Mouse (Mus musculus) C2C12 (cell line): ENCODE results near the gene Hist1h2bk. TPM values are rescaled to one million over a fixed set of nuclear protein-coding genes. Genes with fewer than 3 reads are reported as not detected.
A peak's percentile ranks its signal among the peaks of the same experiment; 100 is the strongest.
"Not testable (repeated sequence)": the region's sequence is repeated elsewhere in the genome, so short reads cannot be mapped to it uniquely, and the experiment has no call there.

ENCODE experiments used
- H3K27me3 ChIP-seq: one replicate; pipeline ENCODE4 v1.6.1; 2011; ENCODE audit not compliant: control insufficient read depth, insufficient read depth, insufficient read length
- H3K36me3 ChIP-seq: one replicate; pipeline ENCODE4 v1.6.1; 2011; ENCODE audit not compliant: control insufficient read depth, insufficient read depth
- H3K4me3 ChIP-seq: one replicate; pipeline ENCODE4 v1.5.1; 2011; ENCODE audit warnings: mild to moderate bottlenecking, control low read depth; ENCODE audit not compliant: poor library complexity, insufficient read depth, severe bottlenecking
- H3K79me2 ChIP-seq: one replicate; pipeline ENCODE4 v1.6.1; 2011; ENCODE audit not compliant: control insufficient read depth, insufficient read depth
- H3K79me3 ChIP-seq: one replicate; pipeline ENCODE4 v1.6.1; 2011; ENCODE audit warnings: low read depth, control low read depth
- H3ac ChIP-seq: one replicate; pipeline ENCODE3; 2011; ENCODE audit warnings: low read depth; ENCODE audit not compliant: control insufficient read depth, insufficient read length
- CEBPB ChIP-seq: IDR thresholded peaks from one replicate; pipeline ENCODE4 v1.6.1; 2011; ENCODE audit warnings: low read depth, mild to moderate bottlenecking, control low read depth, moderate library complexity
- CTCF ChIP-seq: IDR thresholded peaks from one replicate; pipeline ENCODE4 v1.5.1; 2011; ENCODE audit not compliant: control insufficient read depth, insufficient read depth, insufficient read length
- FOSL1 ChIP-seq: IDR thresholded peaks from one replicate; pipeline ENCODE4 v1.8.0; 2011; ENCODE audit warnings: mild to moderate bottlenecking, low read length; ENCODE audit not compliant: poor library complexity, insufficient read depth, severe bottlenecking
- MAX ChIP-seq: IDR thresholded peaks from one replicate; pipeline ENCODE4 v1.6.1; 2011; ENCODE audit warnings: mild to moderate bottlenecking, control low read depth
- MYOD1 ChIP-seq: IDR thresholded peaks from one replicate; pipeline ENCODE4 v1.6.1; 2011; ENCODE audit warnings: low read depth; ENCODE audit not compliant: control insufficient read depth, insufficient read length
- MYOG ChIP-seq: IDR thresholded peaks from one replicate; pipeline ENCODE4 v1.6.1; 2011; ENCODE audit not compliant: control insufficient read depth, insufficient read length; ENCODE audit errors: extremely low read depth
- USF1 ChIP-seq: IDR thresholded peaks from one replicate; pipeline ENCODE4 v1.6.1; 2011; ENCODE audit warnings: low read depth, mild to moderate bottlenecking, control low read depth, moderate library complexity
- polyA plus RNA-seq: library from polyadenylated mRNA; unstranded; fragments of >200 nt; fragmentation: generic; extraction: Trizol; gene quantifications from one replicate; pipeline ENCODE4 v1.2.1, GENCODE M21; 2012; ENCODE audit warnings: missing spikeins

Hist1h2bk gene
- polyA plus RNA-seq, 1 experiment, result 12.8 TPM

GRCm38 (mm10) chr13:22040464-22041141 is 4.9 kb downstream of the Hist1h2bk start:
- TF ChIP-seq MYOD1, result no peak
- no peak for TF ChIP-seq CEBPB
- TF ChIP-seq CTCF, result no peak
- TF ChIP-seq MAX, result no peak
- no peak for TF ChIP-seq FOSL1
- TF ChIP-seq USF1, result no peak
- no peak for TF ChIP-seq MYOG
- Histone ChIP-seq H3K79me2 (no peaks in the 10 kb centered on the region), H3K36me3 (no peaks in the 10 kb centered on the region), H3K79me3 (no peaks in the 10 kb centered on the region), H3ac (peak overlapping the region; percentile 64), H3K27me3 (no peaks in the 10 kb centered on the region), H3K4me3 (peak overlapping the region; percentile 16)

GRCm38 (mm10) chr13:22041142-22041536 is 5.5 kb downstream of the Hist1h2bk start, which contains the start of gene Hist1h4i:
Gene Hist1h4i, minus strand, starts transcription at chr13:22041362.
- peak within 1 kb of the TSS; percentile 16 for H3K4me3 ChIP-seq
- not testable (repeated sequence) for H3K36me3 ChIP-seq, H3K79me2 ChIP-seq, H3K27me3 ChIP-seq, H3K79me3 ChIP-seq
- peak within 1 kb of the TSS; percentile 87 for H3ac ChIP-seq

GRCm38 (mm10) chr13:22041651-22042567 is 6.2 kb downstream of the Hist1h2bk start:
- no peaks in the 10 kb centered on the region for H3K79me2 ChIP-seq
- TF ChIP-seq MAX (no peak), MYOD1 (no peak), MYOG (no peak), FOSL1 (no peak), CEBPB (no peak), CTCF (no peak), USF1 (no peak)
- H3ac ChIP-seq, result peak overlapping the region; percentile 87
- peak overlapping the region; percentile 7 for H3K4me3 ChIP-seq
- no peaks in the 10 kb centered on the region for H3K79me3 ChIP-seq
- H3K36me3 ChIP-seq, result no peaks in the 10 kb centered on the region
- H3K27me3 ChIP-seq, result no peaks in the 10 kb centered on the region

- H3K4me3 ChIP-seq, result peak within 1 kb of the TSS; percentile 15
- H3K79me3 ChIP-seq, H3K36me3 ChIP-seq, H3K79me2 ChIP-seq, H3K27me3 ChIP-seq: not testable (repeated sequence)
- peak within 1 kb of the TSS; percentile 87 for H3ac ChIP-seq
Observed at GRCm38 (mm10) chr13:22042568-22043502, 7.2 kb downstream of the Hist1h2bk start, which contains the start of the genes Hist1h2ag and Hist1h2bj. Gene Hist1h2ag, minus strand, starts transcription at chr13:22042944. Gene Hist1h2bj, plus strand, starts transcription at chr13:22043214.

- Histone ChIP-seq H3K27me3 (no peaks in the 10 kb centered on the region), H3K36me3 (no peaks in the 10 kb centered on the region), H3K79me2 (no peaks in the 10 kb centered on the region), H3ac (no peak overlapping the region), H3K79me3 (no peaks in the 10 kb centered on the region), H3K4me3 (peak overlapping the region; percentile 15)
- TF ChIP-seq CTCF (no peak), USF1 (no peak), MYOD1 (no peak), CEBPB (no peak), MAX (no peak), MYOG (no peak), FOSL1 (no peak)
Observed at GRCm38 (mm10) chr13:22043503-22044431, 8.1 kb downstream of the Hist1h2bk start.
